Mouse (Mus musculus): ENCODE results near the gene Apc2. TPM values are rescaled to one million over a fixed set of nuclear protein-coding genes. Genes with fewer than 3 reads are reported as not detected.
"Not testable (repeated sequence)": the region's sequence is repeated elsewhere in the genome, so short reads cannot be mapped to it uniquely, and the experiment has no call there.

The Apc2 gene
- total RNA-seq (2022): 1 to 10 TPM; 2.2 to 3.1 (median 2.2) TPM

DNA sequence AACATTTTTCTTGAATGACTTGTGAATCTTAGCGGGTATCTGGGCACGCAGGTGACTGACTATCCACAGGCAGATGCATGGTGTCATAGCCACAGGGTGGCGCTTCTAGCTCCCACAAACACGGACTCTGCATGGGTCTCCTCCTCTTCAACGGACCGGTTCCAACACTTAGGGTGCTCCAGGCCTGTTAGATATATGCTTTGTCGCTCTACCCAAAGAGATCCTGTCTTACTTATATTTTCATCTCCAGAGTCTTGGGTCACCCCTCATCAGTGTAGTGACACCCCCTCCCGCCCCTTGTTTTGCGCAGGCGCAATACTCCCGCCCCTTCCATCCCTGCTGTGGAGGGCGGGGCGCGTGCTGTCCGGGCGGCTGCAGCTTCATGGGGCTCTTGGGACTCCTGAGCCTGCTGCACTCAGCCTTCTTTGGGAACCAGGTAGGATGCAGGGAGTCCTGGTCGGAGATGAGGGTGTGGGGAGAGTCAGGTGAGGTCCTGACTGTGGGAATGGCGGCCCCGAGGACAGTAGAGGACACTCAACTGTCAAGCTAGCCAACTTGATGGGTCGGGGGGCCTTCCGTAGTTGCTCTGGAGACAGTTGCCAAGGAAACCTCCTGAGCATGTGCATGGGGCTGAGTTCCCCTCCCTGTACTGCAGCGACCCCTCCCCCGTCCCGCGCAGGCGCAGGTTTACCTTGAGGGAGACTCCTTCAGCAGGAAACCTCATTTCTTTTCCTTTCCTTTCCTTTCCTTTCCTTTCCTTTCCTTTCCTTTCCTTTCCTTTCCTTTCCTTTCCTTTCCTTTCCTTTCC lies at the start of gene Apc2:
Gene Apc2 (plus strand): TSS at position 360 of the 808 bp plus-strand sequence.
- DNase-seq (ENCODE audit: low spot score): peak; percentile 77

DNA sequence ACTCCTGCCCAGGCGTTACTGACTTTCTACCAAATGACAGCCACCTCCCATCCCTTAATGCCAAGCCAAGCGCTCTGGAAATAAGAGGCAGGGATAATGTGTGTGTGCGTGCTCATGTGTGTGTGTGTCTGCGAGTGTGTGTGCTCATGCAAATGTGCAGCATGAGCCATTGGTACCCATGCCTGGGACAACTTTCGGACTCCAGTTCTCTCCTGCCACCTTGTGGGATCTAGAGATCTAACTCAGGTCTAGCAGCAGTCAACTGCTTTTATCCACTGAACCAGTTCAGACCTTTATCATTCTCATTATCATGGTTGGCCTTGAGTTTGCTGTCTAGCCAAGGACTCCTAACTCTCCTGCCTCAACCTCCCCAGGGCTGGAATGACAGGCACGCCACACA lies 47.9 kb upstream of the Apc2 start:
- DNase-seq (ENCODE audit: low spot score): no peak

DNA sequence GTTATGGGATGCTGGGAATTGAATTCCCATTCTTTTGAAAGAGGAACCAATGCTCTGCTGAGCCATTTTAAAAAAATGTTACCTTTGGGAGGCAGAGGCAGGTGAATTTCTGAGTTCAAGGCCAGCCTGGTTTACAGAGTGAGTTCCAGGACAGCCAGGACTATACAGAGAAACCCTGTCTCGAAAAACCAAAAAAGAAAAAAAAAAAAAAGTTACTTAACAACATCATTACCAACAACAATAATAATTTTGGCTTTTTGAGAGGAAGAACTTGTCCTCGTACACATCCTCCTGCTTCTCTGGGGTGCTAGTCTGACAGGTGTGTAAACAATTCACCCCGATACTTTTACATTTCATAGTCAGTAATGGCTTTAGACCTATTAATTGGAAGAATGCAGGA lies 47.3 kb upstream of the Apc2 start:
- not testable (repeated sequence) for DNase-seq (ENCODE audit: low spot score)

DNA sequence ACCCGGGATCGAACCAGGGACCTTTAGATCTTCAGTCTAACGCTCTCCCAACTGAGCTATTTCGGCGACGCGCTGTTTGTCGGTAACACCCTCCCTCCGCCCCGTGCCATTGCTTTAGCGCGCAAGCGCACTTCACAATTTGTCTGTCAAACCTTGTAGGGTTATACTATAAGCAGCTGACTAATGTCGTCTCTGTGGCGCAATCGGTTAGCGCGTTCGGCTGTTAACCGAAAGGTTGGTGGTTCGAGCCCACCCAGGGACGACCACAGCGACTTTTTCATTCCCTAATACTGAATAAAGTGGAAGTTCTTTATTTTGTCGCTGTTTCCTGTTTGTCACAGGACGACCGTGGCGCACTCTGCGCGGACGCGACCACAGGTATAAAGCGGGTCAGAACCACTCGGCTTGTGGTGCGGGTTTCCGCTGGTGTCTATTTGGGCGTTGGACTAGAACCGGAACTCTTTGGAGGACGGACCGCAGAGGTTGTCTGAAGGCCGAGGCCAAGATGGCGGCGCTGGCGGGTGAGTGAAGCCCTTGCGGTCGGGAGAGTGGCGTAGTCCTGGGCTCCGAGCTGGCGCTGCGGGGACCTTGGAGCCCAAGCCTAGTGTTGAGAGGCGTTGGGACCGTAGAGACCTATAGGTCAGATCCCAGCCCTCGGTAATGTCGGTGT lies 46.7 kb upstream of the Apc2 start, which contains the start of gene Ndufs7:
Gene Ndufs7 (plus strand): TSS at position 151 of the 670 bp plus-strand sequence.
- DNase-seq (ENCODE audit: low spot score): peak; percentile 99

DNA sequence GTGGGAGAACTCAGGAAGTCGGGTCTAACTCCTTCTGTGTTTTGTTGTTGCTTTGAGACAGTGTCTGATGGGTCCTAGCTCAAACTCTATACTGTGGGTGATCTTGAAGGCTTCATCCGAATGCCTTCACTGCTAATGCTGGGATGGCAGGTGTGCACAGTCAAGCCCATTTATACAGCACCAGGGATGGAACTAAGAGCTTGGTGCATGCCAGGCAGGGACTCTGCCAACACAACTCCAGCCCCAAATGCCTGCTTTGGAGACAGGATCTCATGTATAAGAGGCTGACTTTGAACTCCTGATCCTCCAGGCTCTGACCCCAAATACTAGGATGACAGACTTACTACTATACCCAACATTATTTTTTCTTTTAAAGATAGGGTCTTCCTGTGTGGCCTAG lies 45.7 kb upstream of the Apc2 start:
- DNase-seq (ENCODE audit: low spot score): no peak

DNA sequence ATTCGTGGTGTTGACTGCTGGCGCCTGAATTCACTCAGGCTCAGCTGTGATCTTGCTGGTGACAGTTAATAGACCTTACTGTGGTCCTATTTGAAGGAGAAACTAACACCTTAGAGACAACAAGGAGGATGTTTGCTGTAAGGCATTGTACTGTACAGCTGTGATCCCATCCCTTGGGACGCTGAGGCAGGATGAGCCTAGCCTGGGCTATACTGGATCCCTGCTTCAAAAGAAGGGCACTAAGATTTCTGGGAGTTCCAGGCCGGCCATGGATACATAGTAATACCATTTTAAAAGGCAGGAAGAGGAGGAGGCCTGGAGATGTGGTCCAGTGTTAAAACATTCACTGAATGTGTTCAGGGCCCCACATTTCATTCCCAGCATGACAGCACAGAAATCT lies 45.2 kb upstream of the Apc2 start:
- DNase-seq (ENCODE audit: low spot score): no peak

DNA sequence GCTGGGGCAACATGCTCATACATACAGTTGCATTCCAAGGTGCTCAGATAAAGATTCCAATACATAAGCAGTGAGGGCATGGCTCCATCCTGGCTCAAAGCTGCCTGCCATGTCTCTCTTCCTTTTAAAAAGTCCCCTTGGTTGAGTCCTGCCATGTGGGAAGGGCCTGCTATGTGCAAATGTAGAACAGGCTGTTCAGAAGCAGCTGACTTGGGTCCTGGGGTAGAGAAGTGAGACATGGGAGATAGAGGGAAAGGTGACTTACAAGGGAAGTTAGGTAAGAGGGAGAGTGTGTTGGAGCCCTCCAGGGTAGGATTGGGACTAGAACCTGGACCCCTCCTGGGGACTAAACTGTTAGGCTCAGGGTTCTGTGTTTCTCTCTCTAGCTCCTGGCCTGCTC lies 43.8 kb upstream of the Apc2 start:
- DNase-seq (ENCODE audit: low spot score): no peak

DNA sequence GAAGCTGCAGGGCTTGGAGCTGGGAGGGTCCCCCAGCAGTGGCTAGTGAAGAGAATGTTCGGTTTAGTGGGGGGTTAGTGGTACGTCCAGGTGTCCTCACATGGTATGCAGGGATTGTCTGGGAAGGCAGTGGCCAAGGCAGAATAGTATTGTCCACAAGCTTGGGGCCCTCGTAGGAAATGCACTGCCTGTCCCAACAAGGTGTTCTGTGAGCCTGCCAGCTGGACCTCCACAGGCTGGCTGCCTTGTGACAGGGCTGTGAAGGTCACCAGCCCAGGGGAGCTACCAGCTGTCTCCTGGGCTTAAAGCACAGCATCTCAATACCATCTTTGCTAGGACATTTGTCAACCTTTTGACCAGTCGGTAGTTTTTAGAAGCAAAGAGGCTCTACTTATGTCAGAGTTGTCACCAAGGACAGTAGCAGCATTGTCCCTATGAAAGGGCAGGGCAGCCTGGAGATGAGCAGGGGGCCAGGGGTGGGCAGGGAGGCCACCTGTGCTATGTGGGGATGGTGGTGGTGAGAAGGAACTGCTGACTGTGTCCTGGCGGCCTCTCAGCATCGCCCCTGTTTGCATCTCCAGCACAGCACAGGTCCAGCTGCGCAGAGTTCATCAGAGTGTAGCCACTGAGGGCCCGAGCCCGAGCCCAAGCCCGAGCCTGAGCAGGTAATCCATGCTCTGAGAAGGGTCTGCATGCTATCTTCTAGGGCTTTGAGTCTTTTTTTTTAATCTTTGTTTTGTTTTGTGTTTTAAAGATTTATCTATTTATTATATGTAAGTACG lies 43.1 kb upstream of the Apc2 start:
- peak; percentile 42 for DNase-seq (ENCODE audit: low spot score)

DNA sequence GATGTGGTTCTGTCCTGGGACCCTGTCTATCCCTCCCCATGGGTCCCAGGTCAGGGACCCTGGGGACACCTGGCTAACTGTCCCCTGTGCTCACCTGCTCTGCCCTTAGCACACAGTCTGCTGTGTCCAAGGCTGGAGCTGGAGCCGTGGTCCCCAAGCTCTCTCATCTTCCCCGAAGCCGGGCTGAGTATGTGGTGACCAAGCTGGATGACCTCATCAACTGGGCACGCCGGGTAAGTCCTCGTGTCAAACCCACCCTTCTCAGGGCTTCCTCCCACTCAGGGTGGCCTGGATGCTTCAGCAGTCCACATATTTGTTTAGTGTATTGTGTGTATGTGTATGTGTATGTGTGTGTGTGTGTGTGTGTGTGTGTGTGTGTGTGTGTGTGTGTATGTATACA lies 42.2 kb upstream of the Apc2 start:
- DNase-seq (ENCODE audit: low spot score): no peak

DNA sequence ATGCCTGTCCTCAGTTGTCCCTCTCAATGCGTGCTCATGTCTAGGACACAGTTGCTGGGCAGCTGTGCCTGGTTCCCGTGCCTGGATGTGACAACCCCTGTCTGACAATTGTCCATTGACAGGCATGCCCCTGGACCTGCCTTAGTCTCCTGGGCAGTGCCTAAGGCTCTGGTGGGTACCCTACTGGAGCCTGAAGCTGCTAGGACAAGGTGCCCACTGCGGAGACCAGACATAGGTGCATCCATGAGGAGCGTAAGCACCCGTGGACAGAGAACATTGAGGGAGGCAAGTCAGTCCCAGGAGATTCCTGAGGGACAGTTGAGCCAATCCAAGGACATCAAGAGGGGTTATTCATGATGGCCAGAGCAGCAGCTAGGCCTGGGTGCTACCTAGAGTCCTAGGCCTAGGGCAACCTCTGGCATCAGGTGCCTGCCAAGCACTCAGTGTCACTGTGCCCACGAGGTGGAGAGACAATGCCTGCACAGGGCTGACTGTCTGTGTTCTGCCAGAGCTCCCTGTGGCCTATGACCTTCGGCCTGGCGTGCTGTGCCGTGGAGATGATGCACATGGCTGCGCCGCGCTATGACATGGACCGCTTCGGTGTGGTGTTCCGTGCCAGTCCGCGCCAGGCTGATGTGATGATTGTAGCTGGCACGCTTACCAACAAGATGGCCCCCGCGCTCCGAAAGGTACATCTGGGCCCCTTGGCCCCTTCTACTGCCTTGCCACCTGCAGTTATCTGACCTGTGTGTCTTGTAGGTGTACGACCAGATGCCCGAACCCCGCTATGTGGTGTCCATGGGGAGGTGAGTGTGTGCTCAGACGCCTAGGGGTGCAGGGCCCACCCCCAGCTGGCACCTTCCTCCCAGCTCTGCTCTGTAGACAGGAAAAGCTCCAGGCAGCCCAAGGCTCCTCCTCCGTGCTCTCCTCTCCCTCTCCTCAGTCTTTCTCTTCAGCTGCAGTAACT lies 41.2 kb upstream of the Apc2 start:
- DNase-seq (ENCODE audit: low spot score): no peak

DNA sequence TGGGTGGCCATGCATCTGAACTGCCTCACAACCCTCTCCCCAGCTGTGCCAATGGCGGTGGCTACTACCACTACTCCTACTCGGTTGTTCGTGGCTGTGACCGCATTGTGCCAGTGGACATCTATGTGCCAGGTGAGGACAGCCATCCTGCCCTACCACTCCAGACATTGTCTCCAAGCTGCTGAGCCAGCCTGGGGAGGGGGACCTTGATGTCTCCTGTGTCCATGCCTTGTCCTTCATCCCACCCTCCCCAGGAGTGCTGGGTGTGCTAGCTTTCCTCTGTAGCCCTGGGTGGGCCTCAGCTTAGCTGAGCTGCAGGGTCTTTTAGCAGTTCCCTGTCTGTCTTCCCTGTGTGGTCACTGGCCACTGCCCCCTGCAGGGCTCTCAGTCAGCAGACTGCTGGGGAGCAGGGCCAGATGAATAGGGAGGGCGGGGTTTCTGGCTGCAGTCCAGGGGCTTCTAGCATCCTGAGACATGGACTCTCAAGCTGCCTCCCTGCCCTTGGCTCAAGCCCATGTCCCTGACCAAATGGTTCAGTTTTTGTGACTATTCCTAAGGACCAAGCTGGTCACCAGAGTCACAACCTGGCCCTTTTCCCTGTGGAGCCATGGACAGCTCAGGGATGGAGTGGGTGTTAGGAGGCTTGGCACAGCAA lies 39.8 kb upstream of the Apc2 start:
- no peak for DNase-seq (ENCODE audit: low spot score)

DNA sequence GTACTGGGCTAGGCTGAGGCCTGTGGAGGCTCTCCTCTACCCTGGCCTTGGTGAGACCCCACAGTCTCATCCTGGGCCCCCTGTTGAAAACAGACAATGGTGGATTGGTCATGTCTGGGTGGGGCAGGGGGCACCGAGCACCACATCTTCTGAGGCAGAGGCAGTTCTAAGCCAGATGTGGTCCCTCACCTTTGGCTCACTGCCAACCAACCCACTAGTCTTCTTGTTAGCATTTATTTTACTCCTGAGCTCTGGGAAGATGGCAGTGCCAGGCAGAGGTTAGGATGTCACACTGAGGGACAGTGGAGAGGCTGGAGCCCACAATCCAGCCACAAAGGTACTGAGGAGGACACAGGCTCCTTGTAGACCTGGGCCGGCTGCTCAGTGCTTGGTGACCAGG lies 37.8 kb upstream of the Apc2 start:
- no peak for DNase-seq (ENCODE audit: low spot score)

DNA sequence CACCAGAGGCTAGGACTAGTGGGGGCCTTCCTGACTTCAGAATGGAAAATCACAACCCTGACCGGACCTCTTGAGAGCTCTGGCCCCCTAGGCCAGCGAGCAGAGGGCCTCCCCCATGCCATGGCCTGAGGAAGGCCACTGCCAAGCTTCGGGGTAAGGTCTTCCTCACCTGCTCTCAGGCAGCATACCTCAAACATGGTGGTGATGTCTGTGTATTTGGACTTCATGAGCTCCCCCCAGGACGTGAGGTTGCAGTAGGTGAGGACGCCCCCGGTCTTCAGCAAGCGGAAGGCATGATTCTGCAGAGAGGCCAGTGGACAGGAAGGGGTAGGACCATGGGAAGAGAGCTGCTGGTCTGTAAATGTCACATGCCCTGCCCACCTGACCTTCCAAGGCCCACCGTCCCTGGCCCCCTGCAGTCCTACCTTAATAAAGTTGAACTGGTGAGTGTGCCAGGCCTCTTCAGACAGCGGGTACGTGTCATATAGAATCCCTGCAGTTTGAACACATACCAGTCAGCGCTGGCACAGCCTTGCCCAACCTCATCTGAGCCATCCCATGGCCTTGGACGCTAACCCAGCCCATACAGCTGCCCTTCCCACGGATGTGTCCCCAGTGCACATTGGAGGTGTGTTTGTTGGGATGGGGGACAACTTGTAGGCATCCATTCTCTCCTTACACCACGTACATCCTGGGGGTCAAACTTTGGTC lies 36.9 kb upstream of the Apc2 start:
- DNase-seq (ENCODE audit: low spot score): no peak

DNA sequence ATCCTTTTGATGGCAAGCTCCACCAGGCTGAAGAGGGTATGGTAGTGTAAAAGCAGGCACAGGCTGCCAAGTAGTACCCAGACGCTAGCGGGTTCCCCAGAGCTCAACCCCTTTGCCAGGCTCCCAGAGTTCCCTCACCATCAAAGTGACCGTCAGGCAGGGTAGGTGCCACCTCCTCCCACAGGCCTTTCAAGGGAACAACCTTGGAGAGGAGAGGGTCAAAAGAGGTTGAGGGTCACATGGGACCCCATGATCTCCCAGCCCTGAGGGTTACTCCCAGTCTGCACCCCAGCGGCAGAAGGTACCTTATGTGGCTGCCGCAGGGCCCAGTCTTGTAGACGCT lies 36.3 kb upstream of the Apc2 start:
- no peak for DNase-seq (ENCODE audit: low spot score)

DNA sequence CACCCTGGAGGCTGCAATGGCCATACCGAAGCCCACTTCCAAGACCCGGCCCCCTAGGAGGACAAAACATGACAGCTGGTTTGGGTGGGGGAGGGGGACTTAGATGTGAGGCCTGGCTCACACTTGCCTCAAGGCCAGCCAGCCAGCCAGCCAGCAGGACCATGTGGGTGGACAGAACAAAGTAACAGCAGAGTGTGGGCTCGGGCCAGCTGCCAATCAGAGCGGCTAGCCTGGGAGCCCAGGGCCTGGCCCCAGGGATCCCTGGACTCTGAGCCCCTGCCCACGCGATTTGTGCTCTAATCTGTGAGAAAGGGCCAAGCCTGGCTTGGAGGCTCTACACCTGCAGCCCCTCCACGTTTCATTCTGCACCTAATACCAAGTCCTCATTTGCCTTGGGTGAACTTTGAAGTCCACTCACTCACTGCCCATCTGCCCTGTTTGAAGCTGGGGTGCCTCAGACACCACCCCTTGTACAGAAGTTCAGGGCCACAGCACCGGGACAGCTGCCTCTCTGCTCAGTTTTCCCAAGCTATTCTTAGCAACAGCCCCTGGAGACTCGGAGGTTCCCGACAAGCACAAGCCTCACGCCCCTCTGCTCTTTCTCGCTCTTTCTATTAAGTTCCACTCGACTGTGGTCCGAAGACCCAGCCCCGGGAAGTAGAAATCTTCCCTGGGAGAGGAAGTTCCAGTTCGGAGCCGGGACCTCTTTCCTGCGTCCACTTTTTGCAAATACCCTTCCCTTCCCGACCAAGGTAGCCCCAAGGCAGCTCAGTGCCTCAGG lies 35.7 kb upstream of the Apc2 start:
- peak; percentile 55 for DNase-seq (ENCODE audit: low spot score)

DNA sequence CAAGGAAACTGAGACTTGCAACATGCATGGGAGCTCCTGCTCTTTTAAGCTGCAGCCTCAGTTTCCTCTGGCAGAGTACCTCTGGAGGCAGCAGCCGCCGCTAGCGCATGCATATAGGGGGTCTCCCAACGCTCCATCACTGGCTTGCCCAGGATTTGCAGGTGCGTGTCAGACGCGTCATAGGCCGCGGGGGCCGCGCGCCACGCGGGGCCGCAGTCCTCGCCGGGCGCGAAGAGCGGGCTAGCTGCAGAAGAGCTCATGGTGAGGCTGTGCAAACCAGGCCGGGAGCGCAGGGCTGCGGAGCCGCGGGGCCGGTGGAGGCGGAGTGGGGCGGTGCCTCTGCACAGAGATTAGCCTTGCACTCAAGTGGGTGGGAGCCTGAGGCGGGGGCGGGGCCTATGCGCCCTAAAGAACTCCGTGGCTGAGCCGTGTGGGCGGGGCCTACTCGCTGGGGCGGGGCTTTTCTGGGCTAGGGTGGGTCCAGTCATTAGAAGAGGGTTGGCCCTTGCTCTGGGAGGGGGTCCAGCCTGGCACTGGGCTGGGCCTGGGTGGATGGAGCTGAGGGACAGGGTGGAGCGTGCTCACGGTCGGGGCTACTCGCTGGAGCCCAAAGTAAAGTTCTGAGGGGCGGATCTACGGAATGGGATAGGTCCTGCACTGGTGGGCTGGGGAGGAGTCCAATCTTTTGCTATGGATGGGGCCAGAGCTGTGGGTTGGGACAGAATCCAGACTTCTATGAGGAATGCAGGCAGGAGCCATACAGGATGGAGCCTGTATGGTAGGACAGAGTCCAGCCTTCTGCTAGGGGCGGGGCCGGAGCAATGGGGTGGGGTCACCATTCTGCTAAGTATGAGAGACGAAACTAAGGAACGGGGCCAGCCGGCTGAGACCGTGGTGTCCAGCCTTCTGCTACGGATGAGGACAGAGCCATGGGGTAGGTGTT lies 34.9 kb upstream of the Apc2 start, which contains the start of the genes Gamt and Dazap1:
Gene Gamt (minus strand): TSS at position 371 of the 943 bp plus-strand sequence.
Gene Dazap1 (plus strand): TSS at position 845 of the 943 bp plus-strand sequence.
- peak; percentile 96 for DNase-seq (ENCODE audit: low spot score)

DNA sequence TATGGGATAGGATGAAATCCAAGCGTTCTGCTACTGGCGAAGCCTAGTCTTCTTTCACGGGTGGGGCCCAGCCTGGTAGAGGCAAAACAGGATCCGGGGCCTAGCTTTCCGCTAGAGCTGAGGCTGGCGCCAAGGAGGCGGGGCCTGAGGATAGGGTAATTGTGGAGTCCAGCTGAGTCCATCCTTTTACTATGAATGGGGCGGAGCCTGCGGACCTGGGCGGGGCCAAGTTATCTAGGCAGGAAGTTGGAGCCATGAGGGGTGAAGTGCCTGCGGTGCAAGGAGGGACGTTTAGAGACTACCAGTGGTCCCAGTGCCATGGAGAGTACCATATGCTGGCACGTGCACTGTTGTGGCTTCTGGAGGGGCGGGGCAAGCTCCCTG lies 34.2 kb upstream of the Apc2 start:
- peak; percentile 98 for DNase-seq (ENCODE audit: low spot score)

DNA sequence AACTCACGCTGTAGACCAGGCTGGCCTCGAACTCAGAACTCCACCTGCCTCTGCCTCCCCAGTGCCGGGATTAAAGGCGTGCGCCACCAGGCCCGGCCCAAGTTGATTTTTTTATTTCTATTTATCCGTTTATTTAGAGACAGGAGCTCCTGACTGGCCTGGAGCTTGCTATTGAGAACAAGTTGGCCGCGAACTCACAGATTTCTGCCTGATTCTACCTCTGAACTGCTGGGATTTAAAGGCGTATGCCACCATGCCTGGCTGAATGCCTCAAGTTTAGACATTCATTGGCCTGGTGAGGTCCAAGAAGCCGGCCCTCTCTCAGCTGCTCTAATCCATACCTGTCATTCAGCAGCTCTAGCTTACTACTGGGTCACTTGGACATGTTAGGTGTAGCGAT lies 33.6 kb upstream of the Apc2 start:
- DNase-seq (ENCODE audit: low spot score): no peak
